Mouse (Mus musculus): ENCODE results near the gene Fut7.

DNA sequence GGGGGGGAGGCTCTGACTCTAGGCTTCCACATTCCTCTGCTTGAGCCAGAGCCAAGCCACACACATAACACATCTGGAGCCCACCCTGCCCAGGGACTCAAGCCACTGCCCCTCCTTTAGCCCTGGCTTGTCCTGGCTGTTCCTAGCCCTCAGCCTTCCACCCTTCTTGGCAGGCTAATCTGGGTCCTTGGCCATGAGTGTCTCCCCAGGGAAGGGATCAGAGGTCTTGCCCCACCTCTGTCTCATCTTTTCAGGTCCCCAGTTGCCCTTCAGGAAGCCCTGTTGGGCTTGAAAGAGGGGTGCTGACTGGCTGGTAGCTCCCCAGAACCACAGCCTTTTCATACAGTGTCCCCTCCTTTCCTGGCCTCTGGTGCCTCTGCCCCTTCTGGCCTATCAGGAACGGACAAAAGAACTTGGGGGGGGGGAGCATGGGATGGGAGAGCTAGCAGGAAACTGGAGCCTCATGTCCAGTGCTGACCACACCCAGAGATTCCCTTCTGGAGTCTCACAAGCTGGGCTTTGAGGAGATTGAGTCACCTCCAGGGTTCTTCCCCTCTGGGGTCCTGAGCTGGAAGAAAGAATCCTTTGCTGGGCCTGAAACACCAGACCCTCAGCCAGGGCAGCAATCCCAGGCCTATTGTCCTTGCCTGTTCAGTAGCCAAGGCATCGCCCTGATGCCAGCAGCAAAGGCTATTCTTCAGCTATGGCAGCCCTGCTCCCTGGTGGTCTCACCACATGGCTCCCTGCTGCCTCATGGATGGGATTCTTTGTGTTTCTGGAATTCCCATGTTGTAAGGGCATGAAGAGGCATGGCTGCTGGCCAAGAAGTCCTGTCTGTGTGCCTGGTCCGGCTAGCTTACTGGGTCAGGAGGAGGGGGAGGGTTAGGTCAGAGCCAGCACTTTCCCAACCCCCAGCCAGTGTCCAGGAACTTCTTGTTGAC, 28.5 kb upstream of the Fut7 start:
- TF ChIP-seq CTCF (IDR thresholded peaks at IDR 0.05; ENCODE audit: low read depth, low read length) = no peak
- no peak for TF ChIP-seq POLR2A (IDR thresholded peaks at IDR 0.05; ENCODE audit: insufficient read depth, low read length)
